Comparison of ENCODE assay signal across 26 mouse cellular contexts in the genomic region with DNA sequence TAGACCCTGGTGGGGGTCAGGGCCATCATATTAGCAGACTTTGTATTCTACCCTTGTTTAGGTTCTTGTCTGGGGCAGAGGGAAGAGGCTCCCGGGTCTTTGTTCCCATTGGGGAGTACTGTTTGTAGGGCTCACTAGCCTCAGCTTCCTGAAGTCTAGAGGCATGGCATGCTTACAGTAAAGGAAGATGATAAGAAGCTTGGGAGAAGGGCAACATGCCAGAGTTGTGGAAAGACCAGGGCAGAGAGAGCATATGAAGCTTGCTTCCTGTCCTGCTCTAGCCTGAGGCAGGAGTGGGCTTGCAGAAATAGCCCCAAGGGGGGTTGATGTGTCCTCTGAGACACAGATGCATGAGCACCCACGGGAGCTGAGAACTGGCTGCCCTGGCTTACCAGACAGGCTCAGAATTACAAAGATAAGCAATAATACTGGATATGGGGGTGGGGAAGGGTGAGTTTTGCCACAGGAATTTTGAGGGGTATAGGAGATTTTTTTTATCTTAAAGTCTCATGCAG.
DNase-seq lines count a peak whose midpoint lies in the region; ATAC-seq and TF ChIP-seq lines count a peak whose summit lies in the region.
"Had no signal": no experiment of that assay in that cellular context is flagged by ENCODE, and none has a peak within 500 bp of the region (broad histone marks: within the 10 kb centered on the region; RNA-seq: fewer than 3 reads in every experiment).

No protein-coding gene starts in this region.

- H3K9me3 ChIP-seq in heart, embryonic 15.5 days (replicated peaks): no peaks in the 10 kb centered on the region
- no peaks in the 10 kb centered on the region for H3K9me3 ChIP-seq in intestine, embryonic 15.5 days
- H3K9me3 ChIP-seq: forebrain, embryonic 10.5 days; hindbrain, embryonic 10.5 days; hindbrain, embryonic 15.5 days; kidney, embryonic 15.5 days; limb, embryonic 13.5 days; midbrain, embryonic 13.5 days had no signal

- H3K79me2 ChIP-seq in myocyte (ENCODE audit: control insufficient read depth, insufficient read depth): no peaks in the 10 kb centered on the region

- peaks cover 13% of the 10 kb centered on the region for H3K4me1 ChIP-seq in heart, embryonic 15.5 days (replicated peaks)
- H3K4me1 ChIP-seq in intestine, embryonic 15.5 days (replicated peaks): peaks cover 7% of the 10 kb centered on the region; the same call in 1 of the 2 replicates
- H3K4me1 ChIP-seq: forebrain, embryonic 10.5 days; hindbrain, embryonic 15.5 days; kidney, embryonic 15.5 days; limb, embryonic 13.5 days; midbrain, embryonic 13.5 days had no signal

- 0 out of 2 replicates have a peak, but pooled peaks have one; percentile 32 for ATAC-seq in heart, embryonic 15.5 days (replicated peaks; ENCODE audit: insufficient number of reproducible peaks, insufficient read depth, low FRiP score, low read depth)
- ATAC-seq in Patski: peak; percentile 65
- no peak for ATAC-seq in intestine, embryonic 15.5 days
- ATAC-seq: forebrain, embryonic 16.5 days; inflammation-experienced regulatory T-cells, adult 6 months; midbrain, embryonic 13.5 days had no signal

- 40% methylated on average over 2 of the region's 2 CpGs for WGBS in heart, embryonic 15.5 days
- 54% methylated on average over 2 of the region's 2 CpGs for WGBS in intestine, embryonic 15.5 days

- H3K4me2 ChIP-seq in heart, embryonic 15.5 days: no peak overlapping the region
- peak overlapping the region; percentile 55 for H3K4me2 ChIP-seq in myocyte (ENCODE audit: low read depth)
- H3K4me2 ChIP-seq in intestine, embryonic 15.5 days (replicated peaks): no peak overlapping the region
- H3K4me2 ChIP-seq: hindbrain, embryonic 15.5 days; kidney, embryonic 15.5 days; limb, embryonic 13.5 days; liver, embryonic 11.5 days; midbrain, embryonic 13.5 days had no signal

- no peak overlapping the region for H3K4me3 ChIP-seq in heart, embryonic 15.5 days
- H3K4me3 ChIP-seq in myocyte: no peak overlapping the region
- no peak overlapping the region for H3K4me3 ChIP-seq in intestine, embryonic 15.5 days (replicated peaks)
- H3K4me3 ChIP-seq: forebrain, embryonic 10.5 days; hindbrain, embryonic 10.5 days; hindbrain, embryonic 15.5 days; kidney, embryonic 15.5 days; limb, embryonic 13.5 days; midbrain, embryonic 13.5 days had no signal

- no peaks in the 10 kb centered on the region for H3K36me3 ChIP-seq in heart, embryonic 15.5 days
- H3K36me3 ChIP-seq in myocyte (ENCODE audit: control insufficient read depth, insufficient read depth): no peaks in the 10 kb centered on the region
- H3K36me3 ChIP-seq in intestine, embryonic 15.5 days: no peaks in the 10 kb centered on the region
- H3K36me3 ChIP-seq: forebrain, embryonic 10.5 days; hindbrain, embryonic 10.5 days; hindbrain, embryonic 15.5 days; limb, embryonic 13.5 days; midbrain, embryonic 13.5 days had no signal

- H3K9ac ChIP-seq in heart, embryonic 15.5 days: no peak overlapping the region
- no peak overlapping the region for H3K9ac ChIP-seq in intestine, embryonic 15.5 days
- H3K9ac ChIP-seq: hindbrain, embryonic 15.5 days; kidney, embryonic 15.5 days; limb, embryonic 13.5 days; midbrain, embryonic 13.5 days had no signal

- POLR2A ChIA-PET in Patski (lab: Charles Lee): no interaction called here

- in situ Hi-C loops in Patski (cut with MboI; ENCODE audit: low pct_unique_long_range_greater_than_20kb): no loop called here

- no peaks in the 10 kb centered on the region for H3K27me3 ChIP-seq in heart, embryonic 15.5 days
- no peaks in the 10 kb centered on the region for H3K27me3 ChIP-seq in Patski
- no peaks in the 10 kb centered on the region for H3K27me3 ChIP-seq in myocyte (ENCODE audit: control insufficient read depth, insufficient read depth, insufficient read length)
- no peaks in the 10 kb centered on the region for H3K27me3 ChIP-seq in intestine, embryonic 15.5 days (replicated peaks)
- H3K27me3 ChIP-seq: hindbrain, embryonic 15.5 days; kidney, embryonic 15.5 days; limb, embryonic 13.5 days; midbrain, embryonic 13.5 days had no signal

- H3ac ChIP-seq in myocyte (ENCODE audit: control insufficient read depth, insufficient read length): no peak overlapping the region

- H3K27ac ChIP-seq in heart, embryonic 15.5 days: no peak overlapping the region
- H3K27ac ChIP-seq in intestine, embryonic 15.5 days: no peak overlapping the region
- H3K27ac ChIP-seq: forebrain, embryonic 10.5 days; hindbrain, embryonic 10.5 days; hindbrain, embryonic 15.5 days; kidney, embryonic 15.5 days; limb, embryonic 13.5 days; macrophage; midbrain, embryonic 13.5 days had no signal

- no peak for TF ChIP-seq POLR2A in myocyte (IDR thresholded peaks at IDR 0.05; ENCODE audit: insufficient read length, low read depth)

- no peak for DNase-seq in heart, adult 8-10 months (ENCODE audit: low spot score)
- DNase-seq in lung, postnatal 14 days: peak; percentile 10
- no peak for DNase-seq in lung, postnatal 25 days (ENCODE audit: low spot score)
- DNase-seq in Patski (ENCODE audit: low read depth, low spot score): peak; percentile 69
- DNase-seq: adrenal gland, adult 8-10 months; B cell, adult 2 months; cerebellum, adult 2 months; cerebellum, postnatal 25 days; gastrocnemius, postnatal 10 days; kidney, adult 18-20 months; kidney, postnatal 4 days; spleen, adult 18-20 months; thymus, postnatal 14 days had no signal

- TF ChIP-seq CTCF in Patski (IDR thresholded peaks at IDR 0.05): no peak

- CTCF ChIA-PET in Patski (lab: Charles Lee): interaction anchor here (1.3 to 2.0 kb wide), 2 partner anchors 15 to 35 kb away, joined by 3 to 4 read pairs; no protein-coding TSS in a partner anchor

TF ChIP-seq in myocyte, 11 proteins besides CTCF, POLR2A, EP300 and RAD21:
- TF ChIP-seq TCF12 (IDR thresholded peaks at IDR 0.05; ENCODE audit: insufficient read depth, poor library complexity, severe bottlenecking) (no peak), USF1 (IDR thresholded peaks at IDR 0.05; ENCODE audit: low read depth) (no peak), SRF (IDR thresholded peaks at IDR 0.05; ENCODE audit: control insufficient read depth, insufficient read length, low read depth) (no peak), POLR2AphosphoS2 (IDR thresholded peaks at IDR 0.05; ENCODE audit: insufficient read length, low read depth) (no peak), E2F4 (IDR thresholded peaks at IDR 0.05; ENCODE audit: insufficient read depth) (no peak), CEBPB (IDR thresholded peaks at IDR 0.05; ENCODE audit: insufficient read depth, poor library complexity, severe bottlenecking) (no peak), TCF3 (IDR thresholded peaks at IDR 0.05; ENCODE audit: insufficient read length, low read depth) (no peak), MYOG (IDR thresholded peaks at IDR 0.05; ENCODE audit: control insufficient read depth in 1 of 3, insufficient read depth in 1 of 3, insufficient read length in 2 of 3, low read depth in 2 of 3) (no peak), MYOD1 (IDR thresholded peaks at IDR 0.05; ENCODE audit: control insufficient read depth in 1 of 3, insufficient read length in 2 of 3, low read depth in 2 of 3) (no peak), REST (IDR thresholded peaks at IDR 0.05; ENCODE audit: insufficient read depth, insufficient read length) (no peak), MAX (IDR thresholded peaks at IDR 0.05; ENCODE audit: low read depth) (no peak)

Comparison
In these comparisons a context has a peak if more than half of its experiments do, and no peak if none do; other contexts are left out.
1. DNase-seq: peak in lung, postnatal 14 days (single experiment) and Patski (single experiment); none in heart, adult 8-10 months (single experiment) and lung, postnatal 25 days (single experiment).